Mouse (Mus musculus): Measurements from ENCODE around the gene Ptbp1. TPM values are rescaled to one million over a fixed set of nuclear protein-coding genes. Genes with fewer than 3 reads are reported as not detected.
A peak's percentile ranks its signal among the peaks of the same experiment; 100 is the strongest.

The Ptbp1 gene
- polyA plus RNA-seq, 1 experiment from 2014 or later = 325 TPM

DNA sequence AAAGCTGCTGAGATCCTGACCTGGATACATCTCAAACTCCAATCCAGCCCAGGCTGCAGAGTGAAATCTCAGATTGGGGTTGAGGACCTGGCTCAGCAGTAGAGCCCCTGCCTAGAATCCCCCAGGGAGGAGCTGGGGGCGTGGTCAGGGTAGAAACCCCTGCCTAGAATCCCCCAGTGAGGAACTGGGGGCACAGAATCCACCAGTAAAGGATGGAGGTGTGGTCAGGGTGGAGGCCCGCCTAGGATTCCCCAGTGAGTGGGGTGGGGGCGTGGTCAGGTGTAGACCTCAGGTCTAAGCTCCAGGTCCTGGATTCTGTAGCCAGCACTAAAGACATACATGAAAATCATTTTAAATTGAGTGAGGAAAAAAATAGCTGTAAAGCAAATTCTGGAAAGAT is 18.6 kb downstream of the Ptbp1 start:
- H3K27ac ChIP-seq (replicated peaks) = no peak overlapping the region
- H3K9ac ChIP-seq = no peak overlapping the region
- WGBS = 47% methylated on average over 3 of the region's 3 CpGs

DNA sequence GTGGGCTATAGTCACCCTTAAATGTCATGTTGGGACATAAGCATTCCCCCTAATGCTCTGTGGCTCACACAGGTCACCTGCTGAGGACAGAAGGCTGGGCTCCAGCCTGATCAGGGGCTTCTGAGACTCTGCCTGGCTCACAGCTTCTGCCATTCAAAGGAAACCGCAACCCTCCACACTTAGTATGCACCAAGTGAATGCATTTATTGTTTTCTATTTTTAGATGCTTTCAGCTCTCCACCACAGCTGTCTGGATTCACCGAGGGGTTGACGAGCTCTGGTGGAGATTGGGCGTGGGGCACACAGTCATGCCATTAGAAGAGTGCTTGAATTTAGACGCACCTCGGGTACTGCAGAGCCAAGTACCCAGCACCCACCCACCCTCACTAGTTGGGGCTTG is 19.1 kb downstream of the Ptbp1 start:
- Histone ChIP-seq H3K9ac (0 out of 2 replicates have a peak overlapping the region, but pooled peaks have one; percentile 81), H3K27ac (replicated peaks) (0 out of 2 replicates have a peak overlapping the region, but pooled peaks have one; percentile 39), H3K9me3 (replicated peaks) (no peaks in the 10 kb centered on the region), H3K4me1 (peaks cover 34% of the 10 kb centered on the region), H3K36me3 (peaks cover 10% of the 10 kb centered on the region; the same call in 1 of the 2 replicates), H3K4me2 (replicated peaks) (peak overlapping the region; percentile 93), H3K4me3 (replicated peaks) (peak overlapping the region; percentile 72), H3K27me3 (no peaks in the 10 kb centered on the region)
- 3% methylated on average over 6 of the region's 6 CpGs for WGBS
- no peak for ATAC-seq (ENCODE audit: insufficient number of reproducible peaks, low FRiP score, low TSS enrichment, low read depth)

More for the DNA sequence above, 18.6 kb downstream of the Ptbp1 start:
- no peak for ATAC-seq (ENCODE audit: insufficient number of reproducible peaks, low FRiP score, low TSS enrichment, low read depth)
- Histone ChIP-seq H3K4me3 (replicated peaks) (peak overlapping the region; percentile 72), H3K9me3 (replicated peaks) (no peaks in the 10 kb centered on the region), H3K27me3 (no peaks in the 10 kb centered on the region), H3K4me2 (replicated peaks) (peak overlapping the region; percentile 93), H3K36me3 (peaks cover 10% of the 10 kb centered on the region; the same call in 1 of the 2 replicates), H3K4me1 (peaks cover 33% of the 10 kb centered on the region)

DNA sequence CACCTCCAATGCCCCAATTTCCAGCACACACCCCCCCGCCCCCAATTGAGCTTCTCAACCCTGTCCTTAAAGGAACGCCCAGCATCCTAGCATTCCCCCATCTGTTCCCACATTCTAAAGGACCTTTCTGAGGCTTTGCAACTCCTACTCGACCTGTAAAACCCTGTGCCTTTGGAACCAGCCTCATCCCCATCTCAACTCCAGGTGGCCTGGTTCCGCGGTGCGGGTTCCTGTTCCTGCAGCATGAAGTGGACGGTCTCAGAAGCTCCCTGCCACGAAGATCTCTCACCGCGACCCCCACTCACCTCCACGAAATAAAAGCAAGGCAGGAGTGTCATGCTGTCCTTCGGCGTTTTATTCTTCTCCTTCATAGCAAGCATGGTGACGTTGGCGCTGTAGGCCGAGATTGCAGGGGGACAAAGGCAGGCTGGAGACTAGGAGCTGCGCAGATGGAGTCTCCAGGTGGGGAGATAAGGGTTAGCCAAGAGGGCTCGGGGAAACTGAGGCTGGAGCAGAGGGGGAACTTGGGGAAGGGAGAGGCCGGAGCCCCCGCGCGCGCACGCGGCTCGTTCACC is 19.6 kb downstream of the Ptbp1 start:
- H3K36me3 ChIP-seq = peaks cover 10% of the 10 kb centered on the region; the same call in 1 of the 2 replicates
- no peaks in the 10 kb centered on the region for H3K9me3 ChIP-seq (replicated peaks)
- H3K4me1 ChIP-seq = peaks cover 34% of the 10 kb centered on the region
- peak overlapping the region; percentile 93 for H3K4me2 ChIP-seq (replicated peaks)
- H3K27me3 ChIP-seq = no peaks in the 10 kb centered on the region
- H3K27ac ChIP-seq (replicated peaks) = peak overlapping the region; percentile 81
- H3K4me3 ChIP-seq (replicated peaks) = peak overlapping the region; percentile 72
- WGBS = 1% methylated on average over 26 of the region's 26 CpGs
- peak overlapping the region; percentile 81 for H3K9ac ChIP-seq
- no peak for ATAC-seq (ENCODE audit: insufficient number of reproducible peaks, low FRiP score, low TSS enrichment, low read depth)

DNA sequence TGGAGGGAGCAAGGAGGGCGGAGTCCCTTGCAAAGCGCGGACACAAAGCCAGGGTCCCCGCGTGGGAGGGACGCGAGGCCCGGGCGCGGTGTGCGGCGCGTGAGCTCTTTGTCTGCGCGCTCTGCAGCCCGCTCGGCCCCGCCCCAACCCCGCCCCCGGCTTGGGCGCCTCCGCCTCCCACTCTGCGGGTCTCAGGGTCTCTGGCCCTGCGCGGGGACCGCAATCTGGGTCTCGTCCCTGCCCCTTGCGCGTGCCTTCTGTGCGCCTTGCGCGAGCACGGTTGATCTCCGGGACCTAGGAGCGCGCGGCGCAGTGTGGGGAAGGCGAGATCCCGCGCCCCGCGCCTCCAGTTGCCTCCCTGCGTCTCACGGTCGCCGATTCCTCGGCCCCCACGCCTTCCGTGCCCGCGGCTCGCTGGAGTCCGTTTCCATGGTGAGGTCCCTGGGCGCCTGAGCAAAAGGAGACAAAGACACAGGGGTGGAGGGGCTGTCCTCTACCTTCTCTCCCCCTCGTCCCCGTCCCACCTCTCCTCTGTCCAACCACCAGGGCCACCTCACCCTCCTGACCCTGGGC is 20.1 kb downstream of the Ptbp1 start, which contains the start of the genes Prtn3 and Plppr3:
Prtn3 (plus strand) TSS at position 187 of the 573 bp plus-strand sequence.
Plppr3 (minus strand) TSS at position 345 of the 573 bp plus-strand sequence.
- H3K4me2 ChIP-seq (replicated peaks) = peak within 1 kb of the TSS; percentile 93
- under 1% methylated on average over 55 of the region's 57 CpGs for WGBS
- no peaks in the 10 kb centered on the region for H3K27me3 ChIP-seq
- no peaks in the 10 kb centered on the region for H3K9me3 ChIP-seq (replicated peaks)
- peak within 1 kb of the TSS; percentile 72 for H3K4me3 ChIP-seq (replicated peaks)
- peak within 1 kb of the TSS; percentile 81 for H3K27ac ChIP-seq (replicated peaks)
- ATAC-seq (ENCODE audit: insufficient number of reproducible peaks, low FRiP score, low TSS enrichment, low read depth) = peak; percentile 90
- peaks cover 34% of the 10 kb centered on the region for H3K4me1 ChIP-seq
- H3K36me3 ChIP-seq = peaks cover 10% of the 10 kb centered on the region; the same call in 1 of the 2 replicates
- peak within 1 kb of the TSS; percentile 81 for H3K9ac ChIP-seq

DNA sequence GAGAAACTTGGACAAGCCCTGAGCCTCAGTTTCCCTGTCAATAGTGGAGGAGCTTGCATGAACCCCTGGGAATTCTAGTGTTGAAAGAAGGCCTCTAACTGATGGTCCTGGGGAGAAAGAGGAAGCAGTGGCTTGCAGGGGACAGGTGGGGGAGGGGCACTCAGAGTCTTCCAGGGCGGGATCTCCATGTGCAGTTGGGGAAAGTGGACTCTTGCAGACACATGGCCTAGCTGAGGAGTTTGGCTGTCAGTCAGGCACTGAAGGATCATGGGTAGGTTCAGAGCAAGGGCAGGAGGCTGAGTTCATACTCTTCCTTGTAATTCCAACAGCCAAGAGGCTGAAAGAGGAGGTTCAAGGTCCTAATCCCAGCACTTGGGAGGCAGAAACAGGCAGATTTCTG is 22.9 kb downstream of the Ptbp1 start:
- Histone ChIP-seq H3K4me1 (peaks cover 49% of the 10 kb centered on the region), H3K27me3 (no peaks in the 10 kb centered on the region; the same call in 1 of the 2 replicates), H3K4me2 (replicated peaks) (no peak overlapping the region), H3K9me3 (replicated peaks) (no peaks in the 10 kb centered on the region), H3K36me3 (no peaks in the 10 kb centered on the region), H3K4me3 (replicated peaks) (no peak overlapping the region), H3K27ac (replicated peaks) (no peak overlapping the region), H3K9ac (no peak overlapping the region)
- 68% methylated on average over 1 of the region's 1 CpGs for WGBS
- no peak for ATAC-seq (ENCODE audit: insufficient number of reproducible peaks, low FRiP score, low TSS enrichment, low read depth)

DNA sequence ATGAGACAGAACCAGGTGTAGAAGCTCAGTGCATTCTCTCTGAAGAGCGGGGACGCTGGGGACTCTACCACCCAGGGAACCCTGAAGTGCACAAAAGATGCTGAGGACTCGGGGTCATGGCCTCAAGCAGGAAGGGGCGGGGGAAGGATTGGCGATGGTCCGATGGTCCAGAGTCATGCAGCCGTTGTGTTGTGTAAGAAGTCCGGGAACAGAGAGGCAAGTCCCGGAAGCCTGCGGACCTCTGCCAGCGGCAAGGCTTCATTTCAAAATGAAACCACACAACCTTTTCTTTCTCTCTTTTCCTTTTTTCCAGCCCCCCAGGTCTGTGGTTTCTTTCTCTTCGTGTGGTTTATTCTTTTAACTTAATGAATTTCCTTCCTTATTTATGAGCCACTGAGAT is 23.5 kb downstream of the Ptbp1 start:
- WGBS = 50% methylated on average over 12 of the region's 12 CpGs
- no peak overlapping the region for H3K27ac ChIP-seq (replicated peaks)
- H3K36me3 ChIP-seq = no peaks in the 10 kb centered on the region
- no peak for ATAC-seq (ENCODE audit: insufficient number of reproducible peaks, low FRiP score, low TSS enrichment, low read depth)
- peaks cover 51% of the 10 kb centered on the region for H3K4me1 ChIP-seq
- H3K4me2 ChIP-seq (replicated peaks) = no peak overlapping the region
- no peak overlapping the region for H3K4me3 ChIP-seq (replicated peaks)
- no peak overlapping the region for H3K9ac ChIP-seq
- peaks cover 1% of the 10 kb centered on the region; the same call in 1 of the 2 replicates for H3K27me3 ChIP-seq
- H3K9me3 ChIP-seq (replicated peaks) = no peaks in the 10 kb centered on the region

DNA sequence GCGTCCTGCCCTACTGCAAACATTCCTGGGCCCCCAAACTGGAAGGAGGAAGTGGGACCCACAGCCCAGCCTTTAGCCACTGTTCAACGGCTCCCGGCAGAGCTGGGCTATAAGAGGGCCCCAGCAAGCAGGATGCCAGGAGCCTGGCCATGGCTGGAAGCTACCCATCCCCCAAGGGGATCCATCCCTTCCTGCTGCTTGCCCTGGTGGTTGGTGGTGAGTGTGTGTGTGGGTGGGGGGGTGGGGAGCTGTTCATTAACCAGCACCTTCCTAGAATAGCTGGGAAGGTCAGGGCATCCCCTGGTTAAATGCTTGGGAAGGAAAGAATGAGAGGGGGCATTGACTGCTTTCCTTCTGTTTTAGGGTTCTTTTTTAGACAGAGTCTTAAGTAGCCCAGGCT is 25.3 kb downstream of the Ptbp1 start:
- H3K9ac ChIP-seq = no peak overlapping the region
- no peaks in the 10 kb centered on the region for H3K36me3 ChIP-seq
- no peak overlapping the region for H3K27ac ChIP-seq (replicated peaks)
- 43% methylated on average over 3 of the region's 3 CpGs for WGBS
- no peak overlapping the region for H3K4me3 ChIP-seq (replicated peaks)
- ATAC-seq (ENCODE audit: insufficient number of reproducible peaks, low FRiP score, low TSS enrichment, low read depth) = no peak
- peaks cover 7% of the 10 kb centered on the region; the same call in 1 of the 2 replicates for H3K27me3 ChIP-seq
- no peak overlapping the region for H3K4me2 ChIP-seq (replicated peaks)
- H3K4me1 ChIP-seq = peaks cover 50% of the 10 kb centered on the region
- H3K9me3 ChIP-seq (replicated peaks) = no peaks in the 10 kb centered on the region

DNA sequence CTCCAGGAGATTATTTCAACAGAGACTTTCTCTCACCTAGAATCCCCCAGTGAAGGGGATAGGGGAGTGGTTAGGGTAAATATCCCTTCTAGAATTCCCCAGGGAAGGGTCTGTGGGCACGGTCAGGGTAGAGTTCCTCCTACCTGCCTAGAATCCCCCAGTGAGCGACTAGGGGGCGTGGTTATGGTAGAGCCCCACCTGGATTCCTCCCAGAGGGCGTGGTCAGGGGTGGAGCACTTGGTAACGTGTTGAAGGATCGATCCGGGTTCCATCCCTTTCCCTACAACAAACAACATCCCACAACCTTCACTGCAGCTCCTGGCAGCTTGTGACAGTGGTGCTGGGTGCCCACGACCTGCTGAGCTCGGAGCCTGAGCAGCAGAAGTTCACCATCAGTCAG is 26.5 kb downstream of the Ptbp1 start:
- H3K4me3 ChIP-seq (replicated peaks) = no peak overlapping the region
- WGBS = 17% methylated on average over 9 of the region's 9 CpGs

DNA sequence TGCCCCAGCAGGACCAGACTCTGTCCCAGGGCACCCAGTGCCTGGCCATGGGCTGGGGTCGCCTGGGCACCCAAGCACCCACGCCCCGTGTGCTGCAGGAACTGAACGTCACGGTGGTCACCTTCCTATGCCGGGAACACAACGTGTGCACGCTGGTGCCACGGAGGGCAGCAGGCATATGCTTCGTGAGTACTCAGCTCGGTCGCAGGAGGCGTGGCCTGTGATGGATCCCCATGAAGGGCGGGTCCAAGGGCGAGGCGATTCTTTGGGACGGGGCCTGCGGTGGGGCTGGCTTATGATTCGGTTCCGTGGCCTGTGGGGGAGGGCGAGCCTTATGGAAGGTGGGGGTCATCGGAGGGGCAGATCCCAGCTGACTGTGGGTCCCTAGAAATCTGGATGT is 27.8 kb downstream of the Ptbp1 start:
- no peak overlapping the region for H3K9ac ChIP-seq
- peaks cover 7% of the 10 kb centered on the region; the same call in 1 of the 2 replicates for H3K27me3 ChIP-seq
- H3K4me2 ChIP-seq (replicated peaks) = peak overlapping the region; percentile 43
- peak overlapping the region; percentile 16 for H3K4me3 ChIP-seq (replicated peaks)
- ATAC-seq (ENCODE audit: insufficient number of reproducible peaks, low FRiP score, low TSS enrichment, low read depth) = 0 out of 2 replicates have a peak, but pooled peaks have one; percentile 6
- H3K36me3 ChIP-seq = no peaks in the 10 kb centered on the region
- H3K9me3 ChIP-seq (replicated peaks) = no peaks in the 10 kb centered on the region
- no peak overlapping the region for H3K27ac ChIP-seq (replicated peaks)
- peaks cover 42% of the 10 kb centered on the region for H3K4me1 ChIP-seq
- WGBS = 5% methylated on average over 22 of the region's 22 CpGs

More for the DNA sequence above, 26.5 kb downstream of the Ptbp1 start:
- H3K4me2 ChIP-seq (replicated peaks) = no peak overlapping the region
- no peaks in the 10 kb centered on the region for H3K9me3 ChIP-seq (replicated peaks)
- no peak for ATAC-seq (ENCODE audit: insufficient number of reproducible peaks, low FRiP score, low TSS enrichment, low read depth)
- H3K4me1 ChIP-seq = peaks cover 42% of the 10 kb centered on the region
- H3K27ac ChIP-seq (replicated peaks) = no peak overlapping the region
- no peaks in the 10 kb centered on the region for H3K36me3 ChIP-seq
- no peak overlapping the region for H3K9ac ChIP-seq
- peaks cover 7% of the 10 kb centered on the region; the same call in 1 of the 2 replicates for H3K27me3 ChIP-seq

DNA sequence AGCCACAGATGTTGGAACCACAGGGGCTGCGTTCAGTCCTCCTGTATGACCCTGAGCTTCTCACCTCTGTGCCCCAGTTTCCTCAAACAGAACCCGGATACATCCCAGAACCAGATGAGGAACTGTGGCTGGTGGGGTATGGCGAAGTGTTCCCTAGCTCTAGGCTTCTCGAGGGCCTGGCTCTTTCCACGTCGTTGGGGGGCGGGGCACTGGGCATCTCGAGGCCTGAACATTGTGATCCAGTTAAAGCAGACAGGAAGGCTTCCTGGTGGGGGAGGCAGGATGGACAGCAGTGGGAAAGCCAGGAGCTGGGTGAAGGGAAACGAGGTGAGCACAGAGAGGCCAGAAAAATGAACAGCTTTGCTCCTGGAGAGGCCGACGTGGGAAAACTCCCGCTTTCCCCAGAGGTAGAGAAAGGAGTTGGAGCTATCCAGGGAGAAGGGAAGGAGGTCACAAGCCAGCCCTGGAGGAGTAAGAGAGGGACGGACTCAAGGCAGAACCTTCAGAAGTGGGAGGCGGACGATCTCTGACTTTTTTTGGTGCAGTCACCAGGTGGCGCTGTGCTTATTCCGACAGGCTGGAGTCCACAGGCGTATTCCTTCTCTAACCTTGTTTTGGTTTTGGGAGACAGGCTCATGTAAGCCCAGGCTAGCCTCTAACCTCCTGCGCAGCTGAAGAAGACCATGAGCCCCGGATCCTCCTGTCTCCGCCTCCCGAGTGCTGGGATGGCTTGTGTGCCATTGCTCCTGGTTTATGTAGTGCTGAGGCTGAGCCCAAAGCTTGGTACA is 29.3 kb downstream of the Ptbp1 start:
- 15% methylated on average over 22 of the region's 22 CpGs for WGBS
- H3K9ac ChIP-seq = no peak overlapping the region
- ATAC-seq (ENCODE audit: insufficient number of reproducible peaks, low FRiP score, low TSS enrichment, low read depth) = no peak
- H3K27me3 ChIP-seq = peaks cover 7% of the 10 kb centered on the region; the same call in 1 of the 2 replicates
- no peaks in the 10 kb centered on the region for H3K9me3 ChIP-seq (replicated peaks)
- H3K27ac ChIP-seq (replicated peaks) = no peak overlapping the region
- peaks cover 34% of the 10 kb centered on the region for H3K4me1 ChIP-seq
- no peak overlapping the region for H3K4me3 ChIP-seq (replicated peaks)
- H3K4me2 ChIP-seq (replicated peaks) = no peak overlapping the region; the same call in 1 of the 2 replicates
- H3K36me3 ChIP-seq = no peaks in the 10 kb centered on the region

DNA sequence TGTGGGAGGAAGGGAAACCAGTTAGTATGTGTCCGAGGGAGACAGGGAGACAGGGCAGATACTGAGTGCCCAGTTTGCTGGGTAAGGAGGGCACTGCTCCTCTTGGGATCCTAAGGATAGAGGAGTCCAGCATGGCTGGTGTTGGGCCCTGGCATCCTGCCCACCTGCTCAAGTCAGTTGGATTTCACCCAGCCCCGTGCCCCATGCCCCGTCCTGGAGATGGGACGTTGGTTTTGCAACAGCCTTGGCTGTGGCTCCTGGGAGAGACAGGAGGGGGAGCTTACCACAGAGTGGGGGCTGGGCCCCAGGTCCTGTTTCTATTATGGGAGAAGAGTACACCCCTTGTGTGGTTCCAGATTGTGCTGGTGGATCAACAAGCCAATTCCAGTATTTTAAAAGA is 30.2 kb downstream of the Ptbp1 start:
- Histone ChIP-seq H3K4me1 (peaks cover 34% of the 10 kb centered on the region), H3K27ac (replicated peaks) (no peak overlapping the region), H3K9ac (no peak overlapping the region), H3K27me3 (peaks cover 7% of the 10 kb centered on the region; the same call in 1 of the 2 replicates), H3K9me3 (replicated peaks) (no peaks in the 10 kb centered on the region), H3K36me3 (no peaks in the 10 kb centered on the region), H3K4me3 (replicated peaks) (no peak overlapping the region), H3K4me2 (replicated peaks) (no peak overlapping the region)
- no peak for ATAC-seq (ENCODE audit: insufficient number of reproducible peaks, low FRiP score, low TSS enrichment, low read depth)
- WGBS = 69% methylated on average over 4 of the region's 4 CpGs
